Mouse (Mus musculus) c-Kit-negative CD71-positive TER-119-positive erythroid progenitor cells, embryonic 14.5 days (primary cell): ENCODE measurements around the gene Ldlr.
"Not testable (repeated sequence)": the region's sequence is repeated elsewhere in the genome, so short reads cannot be mapped to it uniquely, and the experiment has no call there.

Source experiments
- DNase-seq: peaks from one replicate; pipeline ENCODE4 v3.0.0-alpha.2; 2013; ENCODE audit warnings: low read depth, low spot score

The Ldlr gene

DNA sequence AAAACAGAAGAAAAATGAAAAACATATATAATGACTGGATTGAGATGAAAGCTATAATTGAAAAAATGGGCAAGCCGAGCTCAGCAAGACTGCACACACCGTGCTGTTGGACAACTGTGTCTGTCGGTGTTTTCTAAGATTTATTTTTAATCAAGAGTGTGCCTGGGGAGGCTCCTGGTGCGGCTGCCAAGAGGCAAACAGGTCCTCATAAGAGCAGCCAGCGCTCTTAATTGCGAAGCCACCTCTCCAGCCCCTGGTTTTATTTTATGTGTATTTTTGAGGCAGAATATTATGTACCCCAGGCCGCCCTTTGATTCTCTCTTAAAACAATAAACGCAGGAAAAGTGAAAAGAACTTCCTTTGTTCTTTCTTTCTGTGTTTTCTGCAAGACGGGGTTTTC, 65.0 kb downstream of the Ldlr start:
- no peak for DNase-seq

DNA sequence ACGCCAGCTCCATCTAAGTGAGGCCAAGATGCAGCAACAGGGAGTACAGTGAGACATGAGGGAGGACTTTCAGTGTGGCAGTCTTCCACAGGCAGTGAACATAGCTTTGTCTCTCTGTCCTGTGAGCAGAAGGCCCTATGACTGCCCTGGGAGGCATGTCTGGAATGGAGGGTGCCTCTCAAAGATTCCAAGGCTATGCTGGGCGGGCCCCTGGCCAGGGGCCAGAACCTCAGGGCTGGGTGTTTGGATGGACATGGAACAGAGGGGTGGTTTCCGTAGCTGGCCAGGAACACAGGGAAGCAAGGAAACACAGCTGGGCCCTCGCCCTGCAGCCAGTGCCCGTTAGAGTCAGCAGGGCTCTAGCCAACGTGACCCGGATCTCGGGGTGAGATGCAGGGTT, 68.6 kb downstream of the Ldlr start:
- DNase-seq: no peak

DNA sequence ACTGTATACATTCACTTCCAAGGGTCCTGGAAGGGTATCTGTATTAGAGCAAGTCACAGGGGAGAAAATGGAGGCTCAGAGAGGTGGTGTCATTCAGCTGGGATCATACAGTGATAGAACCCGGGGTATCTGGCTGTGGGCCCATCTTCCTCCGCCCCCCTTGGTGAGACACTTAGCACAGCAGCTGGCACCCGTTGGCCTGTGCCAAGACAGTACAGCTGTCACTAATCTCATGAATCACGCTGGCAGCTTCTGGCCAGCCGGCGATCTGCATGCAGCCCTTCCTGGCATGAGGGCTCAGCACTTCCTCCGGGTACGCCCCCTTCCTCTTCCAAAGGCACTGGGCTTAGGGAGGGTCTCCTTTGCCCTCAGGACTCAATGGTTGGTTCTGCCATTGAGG, 69.4 kb downstream of the Ldlr start:
- no peak for DNase-seq

DNA sequence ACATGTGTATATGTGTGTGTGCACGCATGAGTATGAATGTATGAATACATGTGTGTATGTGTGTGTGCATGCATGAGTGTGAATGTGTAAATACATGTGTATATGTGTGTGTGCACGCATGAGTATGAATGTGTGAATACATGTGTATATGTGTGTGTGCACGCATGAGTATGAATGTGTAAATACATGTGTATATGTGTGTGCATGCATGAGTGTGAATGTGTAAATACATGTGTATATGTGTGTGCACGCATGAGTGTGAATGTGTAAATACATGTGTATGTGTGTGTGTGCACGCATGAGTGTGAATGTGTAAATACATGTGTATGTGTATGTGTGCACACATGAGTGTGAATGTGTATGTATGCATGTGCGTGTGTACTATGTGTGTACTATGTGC, 70.2 kb downstream of the Ldlr start:
- not testable (repeated sequence) for DNase-seq

DNA sequence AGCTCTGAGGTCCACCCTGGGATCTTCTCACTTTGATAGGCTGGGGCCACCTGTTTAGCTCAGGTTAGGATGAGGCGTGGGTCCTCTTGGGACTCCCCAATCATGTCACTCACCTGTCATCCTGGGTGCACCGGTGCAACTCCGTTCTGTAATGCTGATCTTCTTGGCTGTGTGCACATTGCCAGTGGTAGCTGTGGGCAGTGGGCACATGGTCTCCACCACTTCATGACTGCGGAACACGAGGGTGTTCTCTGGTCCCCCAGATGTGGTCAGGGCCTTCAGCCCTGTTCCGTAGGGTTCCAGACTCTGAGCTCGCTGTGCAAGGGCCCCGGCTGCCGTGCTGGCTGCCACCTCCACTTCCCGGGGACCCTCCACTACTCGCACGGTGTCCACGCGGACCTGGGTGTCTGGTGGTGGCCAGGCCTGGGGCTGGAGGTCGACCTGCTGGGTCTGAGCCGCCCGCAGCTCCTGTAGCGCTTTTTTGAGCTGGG, 71.1 kb downstream of the Ldlr start:
- DNase-seq: no peak

DNA sequence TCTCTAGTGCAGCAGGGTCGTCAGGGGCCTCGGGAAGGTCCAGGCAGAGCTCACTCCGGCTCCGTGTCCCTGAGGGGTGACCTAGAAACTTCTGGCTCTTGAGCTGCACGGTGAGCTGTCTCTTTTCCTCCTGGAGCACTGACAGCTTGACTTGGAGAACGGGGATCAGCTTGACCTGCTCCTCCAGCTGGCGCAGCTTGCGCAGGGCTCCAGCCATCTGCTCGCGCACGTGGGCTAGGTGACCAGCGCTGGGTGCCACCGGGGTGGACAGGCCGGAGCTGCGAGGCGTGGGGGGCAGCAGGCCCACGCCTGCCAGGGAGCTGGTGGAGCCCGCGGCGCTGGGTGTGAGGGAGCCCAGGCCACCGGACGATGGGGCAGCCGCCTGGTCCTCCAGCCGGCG, 71.6 kb downstream of the Ldlr start:
- DNase-seq: no peak

DNA sequence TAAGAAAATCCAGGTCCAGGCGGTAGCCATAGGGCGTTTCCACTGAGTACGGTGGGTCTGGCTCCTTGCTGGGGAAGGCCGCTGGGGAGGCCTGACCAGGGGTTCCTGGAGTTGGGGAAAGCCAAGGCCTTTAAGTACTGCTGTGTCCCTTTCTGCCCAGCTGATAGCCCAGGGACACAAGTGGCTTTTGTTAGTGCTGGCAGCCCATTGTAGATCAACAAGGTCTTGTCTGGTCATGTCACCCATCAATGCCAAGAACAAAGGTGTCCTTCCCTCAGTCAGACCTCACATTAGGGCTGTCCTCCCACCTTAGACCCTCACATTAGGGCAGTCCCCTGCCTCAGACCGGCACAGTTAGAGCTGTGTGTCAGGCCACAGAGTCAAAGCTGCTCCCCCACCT, 72.3 kb downstream of the Ldlr start:
- DNase-seq: no peak

DNA sequence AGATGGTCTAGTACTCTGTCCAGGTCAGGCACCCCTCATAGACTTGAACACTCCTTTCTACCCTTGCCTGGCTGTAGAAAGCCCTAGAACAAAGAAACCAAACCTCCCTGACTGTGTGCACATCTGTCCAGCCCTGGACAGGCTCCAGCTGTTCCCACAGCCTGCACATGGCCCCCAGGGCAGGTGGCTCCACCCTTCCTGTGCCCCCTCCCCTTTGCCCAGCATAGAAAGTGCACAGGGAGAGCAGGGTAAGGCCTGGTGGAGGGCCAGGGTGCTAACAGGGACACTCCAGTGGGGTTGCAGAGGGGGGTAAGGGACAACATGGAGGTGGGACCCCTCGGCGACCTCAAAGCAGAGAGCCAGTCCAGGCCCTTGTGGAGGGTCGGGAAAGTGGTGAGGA, 73.0 kb downstream of the Ldlr start:
- no peak for DNase-seq

DNA sequence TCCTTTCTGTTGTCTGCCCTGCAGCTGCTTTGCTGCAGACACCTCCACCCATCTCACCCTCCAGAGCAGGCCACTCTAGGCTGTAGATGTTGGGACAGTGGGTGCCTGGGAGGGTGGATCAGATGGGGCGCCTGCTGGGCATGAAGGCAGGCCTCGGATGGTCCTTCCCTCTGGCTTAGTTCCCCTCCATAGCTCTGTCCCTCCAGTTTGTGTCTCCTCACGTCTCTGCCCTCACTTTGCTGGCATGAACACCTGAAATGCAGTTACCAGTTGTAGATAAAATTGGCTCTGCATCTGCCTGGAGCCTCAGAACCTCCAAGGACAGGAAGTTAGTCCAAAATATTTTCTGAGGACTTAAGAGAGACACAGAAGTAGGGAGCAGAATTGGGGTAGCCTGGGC, 73.6 kb downstream of the Ldlr start:
- no peak for DNase-seq

DNA sequence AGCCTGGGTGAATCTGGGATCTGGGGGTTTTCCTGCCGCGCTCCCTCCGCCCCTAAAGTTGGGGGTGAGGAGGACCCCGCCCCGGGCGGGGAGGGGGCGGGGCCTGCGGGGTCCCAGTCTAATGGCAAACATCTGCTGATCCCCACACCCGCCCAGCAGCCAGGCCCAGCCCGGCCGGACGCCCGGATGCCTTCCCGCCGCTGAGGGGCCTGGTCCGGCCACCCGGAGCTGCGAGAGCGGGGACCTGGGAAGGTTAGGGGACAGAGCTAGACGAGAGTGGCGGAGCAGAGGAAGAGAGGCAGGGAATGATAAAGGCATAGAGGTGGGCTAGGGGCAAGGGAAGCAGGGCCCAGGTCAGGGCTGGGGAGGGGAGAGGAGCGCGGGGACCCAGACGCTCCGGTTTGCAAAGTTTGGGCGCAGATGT, 74.7 kb downstream of the Ldlr start:
- DNase-seq: no peak

DNA sequence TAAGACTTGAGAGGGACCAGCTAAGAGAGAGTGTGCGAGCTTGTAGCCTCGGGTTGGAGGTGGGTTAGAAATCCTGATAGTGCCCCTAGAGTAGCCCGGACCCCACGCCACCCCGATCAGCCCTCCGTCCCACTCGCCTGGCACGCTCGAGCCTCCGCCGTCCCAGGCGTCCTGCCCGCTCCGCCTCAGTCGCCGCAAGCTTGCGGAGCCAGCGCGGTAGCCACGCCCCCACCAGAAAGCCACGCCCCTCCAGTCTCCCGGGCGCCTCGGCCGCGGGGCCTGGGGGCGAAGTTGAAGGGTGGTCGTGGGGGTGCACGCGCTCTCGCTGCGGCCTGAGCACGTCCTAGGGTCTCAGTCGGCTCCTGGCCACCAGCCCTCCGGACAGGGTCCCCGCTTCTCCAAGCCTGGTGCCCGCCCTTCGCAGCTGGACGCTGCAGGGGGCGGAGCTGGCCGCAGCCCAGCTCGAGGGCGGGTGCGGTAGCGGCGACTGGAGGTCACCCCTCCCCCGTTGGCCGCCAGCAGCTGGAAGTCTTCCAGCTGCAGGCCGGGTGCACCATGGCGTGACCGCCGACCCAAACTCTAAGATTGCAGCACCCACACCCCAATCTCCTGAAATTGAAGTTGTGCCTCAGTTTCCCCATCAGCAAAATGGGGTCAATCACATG, 75.2 kb downstream of the Ldlr start, which contains the start of gene Kank2:
Gene Kank2 (minus strand): TSS at position 400 of the 665 bp plus-strand sequence.
- peak; percentile 49 for DNase-seq

DNA sequence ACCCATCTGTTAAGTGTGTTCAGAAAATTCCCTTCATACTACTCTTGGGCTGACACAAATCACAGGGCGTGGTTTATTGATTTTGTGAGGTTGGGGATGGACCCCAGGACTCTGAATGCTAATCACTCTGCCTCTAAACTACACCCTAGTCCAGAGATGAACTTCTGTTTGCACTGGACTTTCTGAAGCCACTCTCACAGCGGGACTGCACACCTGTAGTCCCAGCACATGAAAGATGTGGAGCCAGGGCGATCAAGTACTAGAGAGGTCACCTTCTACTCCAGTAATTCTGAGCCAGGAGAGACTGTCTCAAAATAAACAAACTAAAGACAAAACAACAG, 75.7 kb downstream of the Ldlr start:
- no peak for DNase-seq
